Mouse (Mus musculus): ENCODE results near the gene Ube2f.

Ube2f gene

GRCm38 (mm10) chr1:91297799-91298744 lies 48.0 kb downstream of the Ube2f start, which contains the start of gene Scly:
TSS of gene Scly (plus strand) at chr1:91298338.
- peak; percentile 93 for DNase-seq (ENCODE audit: low read depth, low spot score)

- DNase-seq (ENCODE audit: low read depth, low spot score) = peak; percentile 35
Observed at GRCm38 (mm10) chr1:91299026-91299706, 49.1 kb downstream of the Ube2f start.

- DNase-seq (ENCODE audit: low read depth, low spot score) = no peak
Observed at GRCm38 (mm10) chr1:91299707-91300426, 49.8 kb downstream of the Ube2f start.

- DNase-seq (ENCODE audit: low read depth, low spot score) = no peak
Observed at GRCm38 (mm10) chr1:91301206-91301920, 51.3 kb downstream of the Ube2f start.

DNA sequence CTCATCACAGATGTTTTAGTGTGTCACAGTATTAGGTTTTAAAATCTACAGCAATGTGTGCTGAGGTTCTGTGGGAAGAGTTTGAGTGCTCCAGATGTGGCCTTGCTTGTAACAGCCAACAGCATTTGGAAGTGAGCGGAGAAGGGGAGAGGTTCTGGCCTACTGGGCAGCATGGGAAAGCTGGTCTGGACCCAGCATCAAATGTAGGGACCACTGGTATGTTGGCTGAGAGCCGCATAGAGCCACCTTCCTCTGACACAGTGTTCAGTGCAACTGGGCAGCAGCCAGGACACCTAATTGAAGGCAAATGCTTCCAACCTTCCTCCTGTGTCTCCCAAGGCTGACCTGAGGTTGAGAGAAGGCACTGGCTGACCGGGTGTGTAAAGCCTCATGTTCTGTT lies 51.9 kb downstream of the Ube2f start:
- DNase-seq (ENCODE audit: low read depth, low spot score) = no peak

GRCm38 (mm10) chr1:91304621-91305020 lies 54.5 kb downstream of the Ube2f start:
- DNase-seq (ENCODE audit: low read depth, low spot score) = no peak

GRCm38 (mm10) chr1:91309366-91310085 lies 59.4 kb downstream of the Ube2f start:
- DNase-seq (ENCODE audit: low read depth, low spot score) = no peak

GRCm38 (mm10) chr1:91312273-91312672 lies 62.2 kb downstream of the Ube2f start:
- DNase-seq (ENCODE audit: low read depth, low spot score) = no peak

DNA sequence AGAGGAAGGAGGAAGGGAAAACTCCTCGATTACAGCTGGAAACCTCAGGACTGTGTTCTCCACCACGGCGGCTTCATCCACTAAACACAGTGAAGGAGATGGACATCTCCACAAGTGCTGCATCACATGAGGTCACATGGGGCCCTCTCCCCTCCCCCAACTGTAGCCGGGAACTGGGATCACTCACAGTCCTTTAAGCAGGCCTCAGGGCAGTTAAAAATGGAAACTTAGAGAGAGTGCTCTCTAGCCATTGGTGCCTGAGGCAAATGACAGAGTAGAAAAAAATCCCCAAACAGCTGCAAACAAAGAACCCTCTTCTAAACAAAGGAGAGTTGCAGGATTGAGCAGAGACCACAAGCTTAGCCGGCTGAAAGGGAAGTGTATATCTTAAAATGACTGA lies 63.1 kb downstream of the Ube2f start:
- no peak for DNase-seq (ENCODE audit: low read depth, low spot score)

DNA sequence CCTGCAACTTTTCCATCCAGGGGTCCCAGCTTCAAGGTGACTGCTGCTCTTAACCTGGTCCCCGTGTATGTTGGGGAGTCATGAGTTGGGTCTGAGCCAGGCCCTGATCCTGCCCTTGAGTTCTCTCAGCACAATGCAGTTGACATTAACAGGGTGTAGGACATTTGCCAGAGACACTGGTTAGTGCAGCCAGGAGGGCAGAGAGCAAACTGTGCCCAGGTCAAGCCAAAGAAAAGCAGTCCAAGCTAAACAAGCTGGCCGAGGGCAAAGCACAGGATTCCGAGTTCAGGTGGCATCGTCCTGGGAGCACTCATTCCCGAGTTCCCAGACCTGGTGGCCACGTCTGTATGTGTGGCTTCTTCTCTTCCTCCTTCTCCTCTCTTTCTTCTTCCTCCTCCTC lies 67.6 kb downstream of the Ube2f start:
- DNase-seq (ENCODE audit: low read depth, low spot score) = no peak

GRCm38 (mm10) chr1:91321760-91322438 lies 71.8 kb downstream of the Ube2f start, which contains the start of gene Espnl:
TSS of gene Espnl (plus strand) at chr1:91322075.
- no peak for DNase-seq (ENCODE audit: low read depth, low spot score)

DNA sequence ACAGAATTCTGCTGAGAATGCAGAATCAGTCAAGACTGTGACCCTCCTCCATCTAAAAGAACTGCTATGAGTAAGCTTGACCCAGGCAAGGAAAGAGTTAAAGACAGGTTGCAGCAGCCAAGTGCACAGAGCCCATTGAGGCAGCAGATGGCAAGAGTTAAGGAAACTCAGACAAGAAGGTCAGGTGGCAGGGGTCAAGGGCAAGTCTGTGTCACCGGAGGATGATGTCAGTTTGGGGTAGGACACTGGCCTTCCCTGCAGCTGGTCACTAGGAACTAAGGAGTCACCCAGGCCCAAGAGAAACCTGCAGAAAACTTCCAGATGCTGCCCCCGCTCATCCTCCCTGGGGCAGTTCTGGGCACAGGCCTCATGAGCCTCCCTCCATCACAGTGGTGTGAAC lies 74.5 kb downstream of the Ube2f start:
- no peak for DNase-seq (ENCODE audit: low read depth, low spot score)

- DNase-seq (ENCODE audit: low read depth, low spot score) = no peak
Observed at GRCm38 (mm10) chr1:91325488-91326042, 75.5 kb downstream of the Ube2f start.

DNA sequence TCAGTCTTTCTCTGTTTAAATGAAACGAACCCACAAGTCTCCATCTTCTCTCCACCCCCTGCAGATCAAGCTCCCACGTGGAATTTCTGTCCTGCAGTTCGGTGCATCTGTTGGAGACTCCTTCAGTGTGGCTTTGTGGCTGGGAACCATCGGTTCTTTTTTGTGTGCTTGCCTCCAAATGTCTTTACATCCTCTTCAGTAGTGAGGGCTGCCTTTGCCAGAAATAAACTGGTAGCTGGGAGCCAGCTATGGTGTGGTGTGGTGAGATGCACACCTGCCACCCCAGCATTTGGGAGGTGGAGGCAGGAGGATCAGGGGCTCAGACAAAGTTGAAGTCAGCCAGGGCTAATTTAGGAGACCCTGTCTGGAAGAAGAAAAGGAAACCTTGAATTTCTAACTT lies 82.0 kb downstream of the Ube2f start:
- DNase-seq (ENCODE audit: low read depth, low spot score) = no peak

DNA sequence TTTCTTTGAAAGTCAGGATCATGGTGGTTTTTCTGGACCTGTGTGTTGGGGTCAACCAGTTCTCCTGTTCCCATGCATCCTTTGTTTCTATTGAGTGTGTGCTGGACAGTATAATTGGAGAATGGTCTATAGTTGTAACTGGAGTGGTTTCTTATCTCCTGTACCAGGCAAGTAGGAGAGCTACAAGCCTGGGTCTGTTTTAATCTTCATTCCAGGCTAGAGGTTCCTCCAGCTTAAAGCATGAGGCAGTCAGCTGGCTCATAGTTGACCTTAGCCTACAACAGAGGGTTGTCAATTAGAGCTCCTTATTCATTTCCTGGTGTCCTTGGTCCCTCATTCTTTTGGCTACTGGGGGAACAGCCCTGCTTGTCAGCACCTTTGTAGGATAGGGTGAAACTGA lies 83.5 kb downstream of the Ube2f start:
- DNase-seq (ENCODE audit: low read depth, low spot score) = no peak

DNA sequence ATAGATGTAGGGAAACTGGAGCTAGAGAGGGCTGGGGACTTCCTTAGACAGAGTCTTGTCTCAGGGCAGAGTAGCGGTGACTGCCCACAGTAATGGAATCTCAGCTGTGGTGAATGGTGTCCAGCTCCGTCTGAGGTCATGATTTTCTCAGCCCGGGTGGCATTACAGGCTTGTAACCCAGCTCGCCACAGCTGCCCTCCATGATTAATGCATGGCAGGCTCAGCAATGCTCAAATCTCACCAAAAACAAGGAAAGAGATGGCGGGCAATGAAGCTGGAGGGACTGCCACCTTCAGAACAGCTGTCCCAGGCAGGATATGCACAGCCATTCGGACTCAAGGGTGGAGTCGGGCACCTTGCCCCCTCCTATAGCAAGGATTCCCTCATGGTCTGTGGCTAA lies 87.3 kb downstream of the Ube2f start:
- DNase-seq (ENCODE audit: low read depth, low spot score) = no peak

Data from CD4-positive helper T cell, adult 2 months (primary cell).